Mouse (Mus musculus) erythroblast, embryonic 14.5 days (primary cell): ENCODE results near the gene Plpp7.

Experiments
- GATA1 ChIP-seq: IDR thresholded peaks from 2 replicates; pipeline ENCODE4 v1.6.1; 2012; ENCODE audit warnings: low read length, inconsistent platforms, mixed read lengths
- TAL1 ChIP-seq: IDR thresholded peaks from 3 replicates; pipeline ENCODE4 v1.6.1; 2012; ENCODE audit warnings: low read length, inconsistent platforms, mixed read lengths

GRCm38 (mm10) chr2:32090145-32090544 lies 5.2 kb upstream of the Plpp7 start:
- no peak for TF ChIP-seq TAL1
- no peak for TF ChIP-seq GATA1
